Mouse (Mus musculus) gastrocnemius, postnatal 36 days (tissue): ENCODE measurements around the gene Rgs16. TPM values are rescaled to one million over a fixed set of nuclear protein-coding genes. Genes with fewer than 3 reads are reported as not detected.

Experiments
- DNase-seq, 2 experiments: peaks; one replicate each; pipeline ENCODE4 v3.0.0; 2022
- intact Hi-C: fragments of 180-260 bp; cut with DNase I; formaldehyde crosslinking; loops from one replicate; pipeline ENCODE4 v1.15.1; 2025
- total RNA-seq, 2 experiments: library from RNA; stranded (reverse); gene quantifications; 2 replicates each; pipeline ENCODE4 v1.2.3; 2021

Rgs16 gene
- total RNA-seq, 2 experiments from 2014 or later: 0.62 to 1.1 TPM

DNA sequence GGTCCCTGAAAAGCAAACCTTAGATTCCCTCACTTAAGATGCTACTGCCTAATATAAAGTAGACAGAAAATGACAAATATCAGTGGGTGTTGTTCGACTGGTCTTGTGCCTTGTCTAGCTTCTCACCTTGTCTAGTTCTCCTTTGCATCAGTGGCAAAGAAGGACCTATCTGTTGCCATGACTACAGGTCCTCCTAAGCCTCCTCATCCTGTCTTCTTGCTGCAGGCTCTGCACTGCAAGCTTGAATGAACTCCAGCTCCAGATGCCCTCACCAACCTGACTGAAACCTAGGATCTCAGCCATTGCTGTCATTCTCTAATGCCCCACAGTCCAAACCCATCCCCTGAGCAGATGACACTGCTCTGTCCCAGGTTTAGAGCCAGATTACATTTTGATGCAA lies 22.2 kb upstream of the Rgs16 start:
- intact Hi-C loops: no loop called here
- no peak for DNase-seq

DNA sequence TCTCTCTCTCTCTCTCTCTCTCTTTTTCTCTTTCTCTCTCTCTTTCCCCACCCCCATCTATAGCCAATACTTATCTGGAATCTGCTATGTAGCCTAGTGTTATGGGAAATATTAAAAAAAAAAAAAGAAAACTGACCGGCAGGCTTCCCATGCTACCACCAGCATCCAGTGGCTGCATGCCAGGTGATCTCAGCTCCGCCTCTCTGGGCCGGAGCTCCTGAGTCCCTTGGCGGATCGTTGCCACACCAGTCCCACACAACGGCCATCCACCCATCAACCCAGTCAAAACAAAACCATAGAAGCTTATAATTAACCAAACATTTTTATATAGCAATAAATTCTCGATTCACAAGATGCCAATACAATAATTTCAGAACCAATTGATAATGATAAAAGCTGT lies 19.2 kb upstream of the Rgs16 start:
- intact Hi-C loops: no loop called here
- DNase-seq: no peak

DNA sequence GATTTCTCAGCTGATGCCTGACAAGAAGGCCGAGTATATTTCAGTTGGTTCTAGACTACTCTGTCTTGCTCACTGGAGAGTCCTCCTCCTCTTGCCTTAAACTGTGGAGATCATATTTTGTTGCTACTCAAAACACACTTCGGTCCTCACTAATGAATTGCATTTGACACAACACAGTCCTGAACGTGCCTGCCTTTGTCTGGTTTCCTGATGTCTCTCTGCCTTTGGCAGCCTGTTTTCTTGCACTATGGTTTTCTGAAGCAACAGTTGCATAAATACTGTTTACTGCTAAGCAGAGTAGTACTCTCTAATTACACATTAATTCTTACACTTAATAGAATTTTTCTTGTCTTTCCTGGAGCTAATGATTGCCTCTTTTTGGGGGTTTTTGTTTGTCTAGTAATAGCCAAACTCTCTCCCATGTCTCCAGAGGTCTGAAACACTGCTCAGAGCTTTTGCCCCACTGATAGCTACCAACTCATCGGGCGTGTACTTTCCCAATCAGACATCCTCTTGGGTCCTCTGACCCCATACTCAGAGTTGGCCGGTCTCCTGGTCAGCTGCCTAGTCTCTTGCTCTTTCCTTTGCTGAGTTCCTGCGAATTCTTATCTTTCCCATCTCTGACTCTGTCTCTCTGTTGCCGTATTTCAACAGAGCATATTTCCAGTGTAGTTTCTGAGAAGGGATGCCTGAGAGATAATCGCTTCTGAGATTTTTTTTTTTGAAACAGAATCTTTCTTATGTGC lies 18.4 kb upstream of the Rgs16 start:
- intact Hi-C loops: no loop called here
- no peak for DNase-seq

DNA sequence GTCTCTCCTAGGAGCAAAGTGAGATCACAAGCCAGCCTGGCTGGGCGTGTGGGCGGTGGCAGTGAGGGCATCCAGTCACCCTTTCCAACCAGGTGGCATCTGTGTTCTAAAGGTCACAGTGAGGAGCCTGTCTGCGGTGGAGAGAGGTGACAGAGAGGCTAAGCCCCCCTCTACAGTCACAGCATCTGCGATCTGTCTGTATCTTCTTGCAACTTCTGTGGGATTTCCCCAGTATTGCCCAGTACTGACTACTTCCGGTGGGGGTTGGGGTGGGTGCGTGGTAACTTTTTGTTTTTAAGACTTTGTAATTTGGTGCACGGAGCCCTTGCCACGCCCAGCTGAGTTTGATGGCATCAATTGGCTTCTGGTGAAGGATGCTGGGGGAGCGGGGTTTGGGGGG lies 16.7 kb upstream of the Rgs16 start:
- no peak for DNase-seq
- intact Hi-C loops: no loop called here

DNA sequence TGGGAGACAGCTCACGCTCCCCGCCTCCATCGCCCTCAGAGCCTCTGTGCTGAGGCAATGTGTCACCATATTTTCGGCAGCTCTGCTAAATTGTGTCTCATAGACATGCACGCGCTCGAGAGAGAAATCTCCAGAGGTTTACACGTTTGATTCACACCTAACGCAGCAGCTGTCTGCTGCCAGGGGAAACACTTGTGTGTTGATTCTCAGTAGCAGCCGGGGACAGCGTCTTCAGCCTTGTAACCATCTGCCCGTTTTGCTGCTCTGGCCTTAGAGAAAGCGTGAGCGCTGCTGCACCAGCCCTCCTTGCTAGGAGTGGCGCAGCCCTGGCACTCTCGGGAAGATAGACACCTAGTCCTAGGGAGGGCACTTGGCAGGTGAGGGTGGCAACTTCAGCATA lies 13.5 kb upstream of the Rgs16 start:
- DNase-seq: no peak
- intact Hi-C loops: no loop called here

DNA sequence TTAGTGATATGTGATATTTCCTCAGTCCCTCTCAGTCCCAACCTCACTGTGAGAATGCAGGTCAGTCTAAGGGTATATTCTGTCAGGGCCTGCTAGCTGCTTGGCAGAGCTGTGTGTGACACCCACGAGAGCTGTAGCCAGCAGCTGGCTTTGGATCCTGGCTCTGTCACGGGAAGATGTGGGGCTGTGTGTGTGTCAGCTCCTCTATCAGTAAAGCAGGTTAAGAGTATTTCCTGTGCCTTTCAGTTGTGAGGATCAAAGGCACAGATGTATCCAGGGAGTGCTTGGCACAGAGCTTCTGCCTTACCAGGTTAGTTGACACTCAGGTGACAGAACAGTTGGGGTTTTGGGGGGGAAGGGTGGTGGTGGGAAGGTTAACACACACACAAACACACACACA lies 10.3 kb upstream of the Rgs16 start:
- DNase-seq: no peak
- intact Hi-C loops: no loop called here

DNA sequence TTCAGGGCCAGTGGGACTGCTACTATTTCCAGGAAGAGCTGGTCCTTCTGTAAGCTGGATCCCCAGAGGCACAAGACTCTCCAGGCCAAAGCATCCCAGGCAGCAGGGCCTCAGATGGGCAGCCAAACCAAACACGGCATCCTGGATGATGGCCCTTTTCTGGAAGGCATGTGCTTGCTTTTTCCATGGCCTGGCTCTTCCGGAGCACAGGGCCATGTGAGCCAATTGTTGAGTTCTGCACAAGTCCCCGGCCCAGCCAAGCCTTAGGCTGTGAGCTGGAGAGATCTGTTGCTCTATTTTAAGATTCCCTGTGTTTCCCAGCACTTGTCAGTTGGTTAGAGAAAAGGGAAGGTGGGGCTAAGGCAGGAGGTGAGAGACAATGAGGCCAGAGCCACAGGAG lies 9.5 kb upstream of the Rgs16 start:
- peak in 1 of 2 experiments; percentile 43 for DNase-seq
- intact Hi-C loops: no loop called here

DNA sequence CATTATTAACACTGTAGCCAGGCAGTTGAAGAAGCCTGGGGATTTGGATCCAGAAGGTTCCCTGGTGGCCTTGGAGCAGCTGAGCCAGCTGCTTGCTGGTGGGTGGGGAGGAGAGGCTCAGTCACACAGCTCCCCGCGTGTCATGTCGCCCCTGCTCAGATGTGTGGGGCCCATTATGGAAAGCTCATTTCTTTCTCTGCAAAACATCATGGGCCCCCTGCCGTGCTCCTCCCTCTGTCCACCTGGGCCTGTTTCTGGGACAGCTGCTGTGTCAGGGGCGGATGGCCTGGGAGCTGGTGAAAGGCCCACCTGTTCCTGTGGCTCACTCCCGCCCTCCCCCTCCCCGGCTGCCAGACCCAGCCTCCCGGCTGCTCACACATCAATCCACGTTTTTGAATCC lies 7.0 kb upstream of the Rgs16 start:
- DNase-seq: no peak
- intact Hi-C loops: no loop called here

DNA sequence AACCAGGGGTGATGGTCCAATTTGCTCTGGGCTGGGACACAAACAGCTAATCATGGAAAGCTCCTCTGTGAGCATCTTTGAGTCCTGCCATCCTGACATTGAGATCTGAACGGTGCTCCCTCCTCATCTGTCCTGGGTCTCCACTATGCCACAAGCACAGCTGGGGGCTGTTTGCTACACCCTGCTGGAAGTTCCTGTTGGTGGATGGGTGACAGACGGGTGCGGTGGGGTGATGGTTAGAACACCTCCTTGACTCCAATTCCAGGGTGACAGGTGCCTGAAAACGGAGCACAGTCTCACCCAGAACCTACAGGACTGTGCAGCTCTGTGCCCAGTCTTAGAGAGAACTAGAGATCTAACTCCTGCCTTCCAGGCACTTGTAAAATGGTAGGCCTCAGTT lies 5.3 kb upstream of the Rgs16 start:
- intact Hi-C loops: no loop called here
- DNase-seq: no peak

DNA sequence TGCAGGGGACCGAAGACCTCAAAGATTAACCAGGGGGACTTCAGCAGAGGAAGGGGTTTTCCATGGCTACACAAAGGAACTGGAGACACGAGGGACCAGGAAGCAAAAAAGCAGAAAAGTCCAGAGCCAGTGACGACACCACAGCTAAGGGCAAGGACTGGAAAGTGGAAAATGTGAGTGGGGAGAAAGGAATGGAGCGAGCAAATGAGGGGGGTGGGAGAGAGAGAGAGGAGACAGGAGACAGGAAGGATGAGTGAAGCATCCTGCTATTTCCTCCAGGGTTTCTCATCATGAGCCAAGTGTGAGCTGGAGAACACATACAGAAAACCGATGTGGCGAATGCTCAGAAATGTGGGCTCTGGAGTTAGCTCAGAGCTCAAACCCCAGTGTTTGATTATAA lies 4.1 kb upstream of the Rgs16 start:
- intact Hi-C loops: no loop called here
- DNase-seq: no peak

DNA sequence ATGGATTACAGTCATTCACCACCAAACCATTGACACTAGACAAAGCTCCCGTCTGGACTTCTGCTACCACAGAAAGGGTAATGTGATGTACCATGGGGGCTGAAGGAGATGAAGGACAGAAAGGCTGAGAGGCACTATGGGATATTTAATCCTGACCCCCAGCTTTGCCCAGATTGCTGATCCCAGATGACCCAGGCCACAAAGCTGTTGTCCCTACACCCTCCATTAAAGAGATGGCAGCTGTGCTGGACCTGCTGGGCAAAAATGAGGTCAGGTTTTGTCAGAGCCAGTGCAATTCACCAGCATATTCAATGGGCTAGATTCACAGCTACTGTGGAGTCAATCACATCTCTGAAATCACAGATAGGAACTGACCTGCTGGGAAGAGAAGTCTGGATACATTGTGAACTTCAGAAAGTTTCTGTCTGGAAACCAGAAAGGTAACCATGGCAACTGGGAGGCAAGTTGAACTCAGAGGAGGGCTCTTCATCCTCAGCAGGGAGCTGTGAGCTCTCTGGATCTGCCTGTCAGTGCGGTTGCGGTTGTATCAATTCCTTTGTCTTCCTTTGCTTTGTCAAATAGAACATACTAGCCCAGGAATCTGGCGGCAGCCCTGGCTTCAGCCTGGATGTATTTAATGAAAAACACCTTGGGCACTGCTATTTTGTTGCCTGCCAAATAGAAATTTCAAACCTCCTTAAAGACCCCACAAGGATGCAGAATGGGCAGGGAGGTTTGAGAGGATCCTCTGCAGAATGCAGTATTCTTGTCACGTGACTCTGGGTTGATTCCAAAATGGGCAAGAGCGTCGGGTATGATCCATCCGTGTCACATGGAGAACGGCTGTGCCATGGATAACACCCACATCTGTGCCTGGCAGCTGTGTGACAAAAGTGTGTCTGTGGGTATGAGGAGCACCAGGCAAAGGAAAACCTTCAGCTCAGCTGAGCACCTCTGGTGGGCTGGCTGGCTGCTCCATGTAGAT lies 2.8 kb upstream of the Rgs16 start:
- no peak for DNase-seq
- intact Hi-C loops: no loop called here

DNA sequence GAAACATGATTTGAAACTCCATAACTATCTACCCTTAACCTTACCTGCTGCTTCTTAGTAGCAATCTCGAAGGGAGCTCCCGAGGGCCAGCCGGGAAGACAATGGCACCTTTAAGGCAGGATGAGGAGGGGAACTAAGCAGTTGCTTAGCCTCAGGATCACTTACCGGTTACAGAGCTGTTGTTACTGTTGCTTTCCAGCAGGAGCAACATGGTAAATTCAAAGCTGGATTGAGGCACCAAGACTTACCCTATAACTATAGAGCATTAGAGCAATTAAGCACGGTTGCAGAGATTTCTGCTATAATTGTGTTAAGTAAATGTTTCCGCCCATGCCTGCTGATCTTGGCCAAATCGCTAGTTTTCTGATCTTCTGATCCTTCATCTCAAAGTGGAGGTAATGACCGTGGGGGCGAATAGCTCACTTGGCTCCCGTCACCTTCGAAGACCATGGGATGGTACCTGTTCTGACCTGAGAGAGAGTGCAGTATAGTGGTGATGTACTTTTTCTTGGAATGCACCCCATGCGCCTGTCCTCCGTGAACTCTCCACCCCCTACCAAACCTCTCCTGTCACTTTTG lies 623 bp upstream of the Rgs16 start:
- no peak for DNase-seq
- intact Hi-C loops: no loop called here

DNA sequence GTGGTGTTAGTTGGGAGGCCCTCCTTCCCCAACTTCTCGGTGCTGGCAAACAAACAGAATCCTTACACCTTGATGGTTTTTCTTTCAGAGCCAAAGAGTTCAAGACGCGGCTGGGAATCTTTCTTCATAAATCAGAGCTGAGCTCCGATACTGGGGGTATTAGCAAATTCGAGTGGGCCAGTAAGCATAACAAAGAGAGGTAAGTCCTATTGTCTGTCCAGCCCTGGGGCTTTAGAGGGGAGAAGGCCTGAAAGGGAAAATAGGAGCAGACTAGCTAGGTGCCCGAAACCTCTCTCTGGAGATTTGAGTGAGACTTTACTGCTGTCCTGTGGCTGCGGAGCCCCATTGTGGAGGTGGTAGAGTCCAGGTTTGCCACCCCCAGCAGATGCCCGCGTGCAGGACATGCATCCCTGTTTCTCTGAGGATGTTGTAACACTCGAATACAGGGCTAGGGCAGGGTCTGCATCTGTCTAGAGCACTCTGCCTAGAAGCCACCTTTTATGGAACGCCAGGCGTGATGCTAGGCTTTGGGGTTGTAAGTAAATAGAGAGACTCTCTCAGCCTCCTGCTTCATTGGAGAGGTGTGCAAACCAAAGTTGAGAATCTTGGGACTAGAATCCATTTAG lies 739 bp downstream of the Rgs16 start:
- intact Hi-C loops: no loop called here
- DNase-seq: no peak

DNA sequence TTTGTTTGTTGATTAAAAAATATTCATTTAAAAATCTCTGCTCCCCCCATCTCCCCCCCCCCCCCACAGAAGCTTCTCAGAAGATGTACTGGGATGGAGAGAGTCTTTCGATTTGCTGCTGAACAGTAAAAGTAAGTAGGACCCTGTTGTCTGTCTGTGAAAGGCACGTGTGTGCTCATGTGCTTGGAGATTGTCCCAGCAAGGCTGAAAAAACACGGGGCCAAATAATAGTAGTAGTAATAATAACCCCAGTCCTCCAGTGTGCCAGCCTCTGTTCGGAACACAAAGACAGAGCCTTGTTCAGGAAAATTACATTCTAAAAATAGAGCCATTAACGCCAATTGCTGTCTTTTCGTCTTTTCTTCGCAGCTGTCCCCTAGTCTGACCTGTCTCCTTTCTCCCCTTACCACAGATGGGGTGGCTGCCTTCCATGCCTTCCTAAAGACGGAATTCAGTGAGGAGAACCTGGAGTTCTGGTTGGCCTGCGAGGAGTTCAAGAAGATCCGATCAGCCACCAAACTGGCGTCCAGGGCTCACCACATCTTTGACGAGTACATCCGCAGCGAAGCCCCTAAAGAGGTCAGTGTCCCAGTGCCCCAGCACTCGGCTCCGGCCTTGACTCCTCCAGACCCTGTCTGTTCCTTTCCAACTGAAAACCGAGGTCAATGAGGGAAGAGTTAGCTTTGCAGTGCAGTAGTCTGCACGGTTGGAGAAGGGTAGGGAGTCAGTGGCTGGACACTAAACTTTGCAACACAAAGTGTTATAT lies 1.6 kb downstream of the Rgs16 start:
- intact Hi-C loops: loop anchor here (1.0 kb wide), 1 partner anchor 184 kb away; no protein-coding TSS in a partner anchor
- DNase-seq: no peak

DNA sequence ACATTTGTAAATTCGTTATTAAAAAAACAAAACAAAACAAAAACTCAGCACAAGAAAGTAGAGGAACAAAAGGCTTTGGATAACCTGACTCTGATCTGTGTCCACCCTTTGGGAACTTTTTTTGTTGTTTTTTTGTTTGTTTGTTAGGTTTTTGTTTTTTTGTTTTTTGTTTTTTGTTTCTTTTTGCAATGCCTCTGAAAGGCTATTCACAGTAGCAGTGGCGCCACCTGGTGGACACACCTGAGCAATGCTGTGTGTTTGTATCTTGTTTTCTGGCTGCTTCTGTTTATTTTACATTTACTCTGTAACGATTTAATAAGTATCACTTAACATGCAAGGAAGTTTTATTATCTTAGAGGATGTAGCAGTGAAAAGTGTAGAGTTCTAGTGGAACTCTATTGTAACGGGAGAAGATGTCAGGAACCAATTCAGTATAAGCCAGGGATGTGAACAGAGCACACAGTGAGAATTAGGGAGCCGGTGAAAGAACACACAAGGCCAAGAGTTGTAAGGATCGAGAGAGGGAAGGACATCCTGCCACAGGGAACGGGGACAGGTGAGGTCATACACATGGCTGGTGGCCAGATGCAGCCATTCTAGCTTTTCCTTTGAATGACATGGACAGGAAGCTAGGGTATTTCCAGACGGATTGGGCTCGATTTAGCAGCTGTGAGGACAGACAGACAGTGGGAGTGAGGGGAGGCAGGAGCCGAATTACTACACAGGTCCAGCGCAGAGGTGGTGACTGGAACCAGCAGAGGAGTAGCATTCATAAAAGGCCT lies 2.4 kb downstream of the Rgs16 start:
- intact Hi-C loops: loop anchor here (1.0 kb wide), 1 partner anchor 185 kb away; no protein-coding TSS in a partner anchor
- DNase-seq: peak; percentile 66 to 67

DNA sequence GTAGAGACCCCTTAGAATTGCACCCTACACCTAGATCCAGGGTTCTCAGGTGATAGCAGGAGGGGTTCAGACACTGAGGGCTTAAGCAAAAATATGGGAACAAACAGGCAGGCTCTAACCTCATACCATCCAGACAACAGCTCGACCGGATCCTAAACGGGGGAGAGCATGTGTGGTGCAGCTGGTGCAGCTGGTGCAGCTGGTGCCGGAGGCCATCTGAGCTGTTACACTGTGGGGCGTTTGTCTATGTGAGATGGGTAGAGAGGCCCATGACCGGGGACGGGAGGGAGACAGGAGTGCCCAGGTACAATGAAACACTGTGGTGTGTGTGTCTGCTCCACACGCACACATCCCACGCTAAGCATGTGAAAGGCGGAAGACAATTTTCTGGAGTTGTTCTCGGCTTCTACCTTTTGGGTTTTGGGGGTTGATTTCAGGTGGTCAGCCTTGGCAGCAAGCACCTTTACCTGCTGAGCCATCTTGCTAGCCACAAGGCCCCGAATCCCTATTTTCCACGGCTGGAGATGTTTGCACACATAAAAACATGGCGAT lies 6.0 kb downstream of the Rgs16 start:
- intact Hi-C loops: loop anchor here (1.0 to 5.0 kb wide), 2 partner anchors 189 to 436 kb away; no protein-coding TSS in a partner anchor

DNA sequence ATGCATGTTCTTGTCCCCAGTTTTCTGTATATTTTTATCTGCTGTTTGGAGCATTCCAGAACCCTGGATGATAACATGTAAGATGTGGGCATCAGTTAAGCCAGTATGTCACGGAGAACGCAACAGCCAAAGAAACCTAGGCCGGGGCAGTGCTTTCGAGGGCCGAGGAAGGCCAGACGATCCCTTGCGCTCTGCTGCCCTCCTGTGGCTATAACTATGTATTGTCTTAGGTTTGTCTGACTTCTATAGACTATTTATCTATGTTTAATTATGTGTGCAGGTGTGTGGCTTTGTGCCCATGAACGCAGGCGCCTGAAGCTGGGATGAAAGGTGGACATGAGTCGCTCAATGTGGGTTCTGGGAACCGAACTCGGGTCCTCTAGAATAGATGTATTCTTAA lies 6.6 kb downstream of the Rgs16 start:
- intact Hi-C loops: loop anchor here (1.0 to 5.0 kb wide), 2 partner anchors 189 to 436 kb away; no protein-coding TSS in a partner anchor
- DNase-seq: peak in 1 of 2 experiments; percentile 54

More for the DNA sequence above, 6.0 kb downstream of the Rgs16 start:
- DNase-seq: no peak

DNA sequence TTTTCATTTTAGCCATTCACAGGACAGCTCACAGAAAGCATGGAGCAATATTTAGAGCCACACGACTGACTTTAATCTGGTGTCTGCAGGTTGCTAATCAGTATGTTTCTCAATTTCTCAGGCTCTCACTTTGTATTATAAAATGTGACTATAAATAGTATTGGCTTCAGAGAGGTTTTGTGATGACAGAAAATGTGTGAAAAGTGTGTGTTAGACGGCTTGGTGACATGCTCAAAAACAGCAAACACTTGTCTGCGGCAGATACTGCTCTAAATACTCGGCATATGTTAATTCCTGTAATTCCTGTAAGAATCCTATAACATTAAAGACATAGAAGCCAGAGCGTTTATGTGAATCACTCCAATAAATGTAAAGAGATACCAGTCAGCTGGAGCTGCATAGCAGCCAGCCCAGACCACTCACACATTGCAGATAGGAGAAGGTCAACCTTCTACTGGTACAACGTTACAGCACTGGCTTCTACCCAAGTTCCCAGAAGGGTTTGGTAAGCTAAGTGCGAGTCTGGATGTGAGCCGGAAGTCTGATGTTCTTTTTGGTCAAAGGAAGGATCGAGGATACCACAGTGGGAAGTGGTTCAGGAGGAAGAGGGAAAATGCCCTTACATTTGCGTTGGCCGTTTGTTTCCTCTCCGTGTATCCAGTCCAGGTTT lies 7.8 kb downstream of the Rgs16 start:
- DNase-seq: no peak

More for the DNA sequence above, 7.8 kb downstream of the Rgs16 start:
- intact Hi-C loops: loop anchor here (5.0 kb wide), 1 partner anchor 434 kb away; no protein-coding TSS in a partner anchor
